Mouse (Mus musculus) right cerebral cortex, postnatal 25 days (tissue): ENCODE data around the gene Rabgap1l.
"Not testable (repeated sequence)": the region's sequence is repeated elsewhere in the genome, so short reads cannot be mapped to it uniquely, and the experiment has no call there.

Experiments
- DNase-seq: peaks from one replicate; pipeline ENCODE4 v3.0.0; 2022

The Rabgap1l gene

DNA sequence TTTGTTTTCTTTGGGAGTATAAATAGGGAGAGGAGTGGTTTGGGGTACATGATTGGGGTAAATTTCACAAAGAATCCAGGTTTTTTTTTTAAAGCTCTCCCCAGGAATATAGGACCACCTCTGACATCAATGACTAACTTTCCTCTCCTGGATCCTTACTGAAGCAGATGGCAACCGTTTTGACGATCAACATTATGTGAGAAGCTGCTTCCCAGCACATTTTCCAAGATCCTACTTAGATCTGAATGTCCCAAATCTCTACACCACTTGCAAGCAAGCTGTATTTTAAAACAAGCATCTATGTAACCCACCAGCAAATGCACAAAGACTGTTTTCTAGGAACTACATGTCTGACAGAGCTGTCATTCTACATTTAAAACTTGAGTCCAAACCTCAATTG, 311.4 kb downstream of the Rabgap1l start:
- no peak for DNase-seq

DNA sequence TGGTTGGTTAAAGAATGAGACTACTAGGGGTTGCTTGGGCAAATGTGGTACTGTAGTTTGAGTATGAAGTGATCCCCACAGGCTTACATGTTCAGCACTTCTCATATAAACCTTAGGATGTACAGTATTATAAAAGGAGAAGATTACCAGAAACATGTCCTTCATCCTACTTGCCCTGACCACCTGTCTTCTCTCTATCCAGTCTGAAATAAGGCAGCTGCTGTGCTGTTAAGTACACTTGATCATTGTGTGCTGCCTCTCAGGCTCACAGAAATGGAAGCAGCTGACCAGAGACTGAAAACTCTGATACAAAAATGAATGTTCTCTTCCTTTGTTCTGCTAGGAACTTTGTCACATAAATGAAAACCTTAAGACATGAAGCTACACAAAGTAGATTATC, 325.6 kb downstream of the Rabgap1l start:
- DNase-seq = no peak

DNA sequence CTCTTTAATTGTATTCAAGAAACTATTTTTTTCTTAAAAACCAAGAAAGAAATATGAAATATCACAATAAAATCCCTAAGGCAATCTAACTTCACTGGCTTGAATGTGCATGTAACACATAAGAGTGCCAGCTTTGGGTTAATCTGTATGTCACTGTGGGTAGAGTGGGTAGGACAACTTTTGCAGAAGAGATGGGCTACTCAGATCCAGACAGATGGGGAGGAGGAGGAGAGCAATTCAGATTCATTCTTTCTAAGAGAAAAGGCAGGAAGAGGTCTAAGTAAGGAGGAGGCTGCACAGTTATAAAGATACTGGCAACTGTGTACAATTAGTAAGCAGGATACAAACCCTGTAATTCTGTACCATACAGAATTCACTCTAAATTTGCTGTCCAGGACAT, 327.8 kb downstream of the Rabgap1l start:
- no peak for DNase-seq

DNA sequence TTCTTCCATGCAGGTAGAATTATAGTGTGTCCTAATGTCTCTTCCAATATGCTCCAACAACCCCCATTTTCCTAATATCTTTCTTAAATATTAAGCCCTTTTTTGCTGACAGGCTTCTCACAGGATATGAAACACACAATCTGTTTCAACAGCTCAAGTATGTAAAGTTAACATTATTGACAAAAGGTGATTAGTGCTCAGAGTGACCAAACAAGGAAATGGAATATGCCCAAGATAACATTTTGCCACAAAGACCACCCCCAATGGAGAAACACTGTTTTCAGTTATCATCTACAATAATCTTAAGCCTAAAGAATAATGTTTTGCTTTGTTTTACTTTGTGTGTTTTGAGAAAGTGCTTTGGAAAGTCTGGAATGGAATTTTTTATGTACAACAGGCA, 328.9 kb downstream of the Rabgap1l start:
- DNase-seq = no peak

DNA sequence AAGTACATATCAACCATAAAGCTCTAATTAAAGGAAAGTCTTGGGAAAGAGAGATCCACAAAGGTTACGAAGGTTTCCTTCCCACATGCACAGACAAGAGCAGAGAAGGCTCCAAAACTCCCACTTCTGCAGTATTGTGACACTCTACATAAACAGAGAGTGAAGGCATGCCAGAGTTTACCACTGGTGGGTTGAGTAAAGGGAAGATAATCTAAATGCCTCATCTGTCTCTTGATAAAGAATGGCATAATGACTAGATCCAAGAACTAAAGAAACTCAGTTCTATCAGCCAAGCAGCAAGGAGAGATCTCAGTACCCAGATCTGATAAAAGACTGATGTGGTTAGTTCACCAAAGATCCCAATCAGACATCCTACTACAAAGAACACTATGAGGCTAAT, 332.7 kb downstream of the Rabgap1l start:
- DNase-seq = no peak

DNA sequence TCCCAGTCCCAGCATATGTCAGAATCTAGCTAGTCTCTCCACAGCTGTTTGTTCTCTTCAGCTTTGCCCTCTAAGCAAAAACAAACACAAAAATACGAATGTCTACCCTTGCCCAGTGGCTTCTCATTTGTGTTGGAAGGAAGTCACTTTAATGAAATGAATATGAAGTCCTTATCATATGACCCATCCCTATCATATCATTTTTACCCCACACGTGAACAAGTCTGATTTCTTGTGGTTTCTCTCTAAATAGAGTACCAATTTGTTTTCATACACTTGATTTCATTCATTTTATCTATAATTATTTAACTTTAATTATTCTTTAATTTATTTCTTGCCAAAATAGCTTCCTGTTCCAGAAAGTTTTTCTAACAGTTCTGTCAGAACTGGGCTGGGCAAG, 341.3 kb downstream of the Rabgap1l start:
- DNase-seq = no peak

DNA sequence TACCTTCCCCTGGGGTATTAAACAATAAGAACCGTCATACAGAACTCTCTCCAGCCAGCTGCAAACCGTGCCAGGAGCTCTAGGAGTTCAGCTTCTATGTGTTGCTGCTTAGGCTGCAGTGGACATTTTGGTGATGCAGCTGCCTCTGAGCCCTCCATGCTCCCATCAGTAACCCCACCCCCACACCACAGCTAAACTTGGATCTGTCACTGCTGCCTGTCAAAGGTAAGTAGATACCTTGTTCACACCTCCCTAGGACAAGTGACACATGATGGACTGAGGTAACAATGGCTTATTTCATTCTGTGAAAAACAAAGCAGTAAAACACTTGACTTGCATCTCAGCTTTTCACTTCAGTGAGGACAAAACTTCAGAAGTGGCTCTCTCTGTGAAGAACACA, 344.3 kb downstream of the Rabgap1l start:
- no peak for DNase-seq

DNA sequence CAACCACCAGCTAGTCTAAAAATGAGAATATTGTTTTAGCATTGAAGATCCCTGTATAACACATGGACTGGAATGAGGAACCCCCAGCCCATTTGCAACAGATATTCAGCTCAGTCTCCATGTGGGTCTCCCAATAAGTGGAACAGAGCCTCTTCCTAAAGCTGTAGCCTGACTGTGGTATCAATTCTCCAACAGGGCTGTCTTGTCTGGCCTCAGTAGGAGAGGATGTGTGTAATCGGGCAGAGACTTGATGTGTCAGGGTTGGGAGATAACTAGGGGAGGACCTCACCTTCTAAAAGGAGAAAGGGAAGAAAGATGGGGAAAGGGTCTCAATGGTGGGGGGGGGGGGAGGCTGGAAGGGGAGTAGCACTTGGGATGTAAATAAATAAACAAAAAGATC, 346.2 kb downstream of the Rabgap1l start:
- no peak for DNase-seq

DNA sequence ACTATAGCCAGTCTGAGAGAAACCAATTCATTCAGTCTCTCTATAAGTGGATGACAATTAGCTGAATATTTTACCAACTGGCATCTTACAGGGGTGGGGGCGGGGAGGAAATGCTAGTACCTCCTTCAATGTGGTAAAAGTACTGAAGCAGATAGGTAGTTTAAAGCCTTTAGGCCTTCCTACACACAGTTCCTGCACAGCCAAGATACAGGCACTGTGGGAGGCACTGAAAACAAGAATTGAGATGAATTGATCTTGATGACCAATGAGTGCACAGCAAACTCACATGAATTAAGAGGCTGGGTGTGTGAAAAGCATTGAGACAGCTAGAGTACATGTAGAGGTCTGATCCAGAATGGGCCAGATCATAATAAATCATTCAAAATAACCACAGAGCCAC, 349.5 kb downstream of the Rabgap1l start:
- DNase-seq = no peak

DNA sequence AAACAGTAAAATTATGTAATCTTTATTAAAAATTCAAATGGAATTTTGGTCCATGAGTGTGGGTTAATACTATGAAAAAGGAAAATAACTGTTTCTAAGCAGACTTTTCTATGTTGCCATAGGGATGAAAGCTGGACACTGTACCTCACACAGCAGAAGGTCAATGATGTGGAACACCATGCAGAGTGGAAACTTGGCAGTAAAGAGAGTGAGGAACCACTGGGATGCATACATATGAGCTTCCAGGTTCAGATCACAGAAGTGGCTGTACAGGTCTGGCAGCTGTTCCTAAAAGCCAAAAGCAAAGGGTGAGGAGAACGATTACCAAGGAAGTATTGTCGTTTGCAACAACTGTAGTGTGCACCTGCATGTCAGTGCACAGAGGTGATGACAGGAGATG, 351.3 kb downstream of the Rabgap1l start:
- no peak for DNase-seq

DNA sequence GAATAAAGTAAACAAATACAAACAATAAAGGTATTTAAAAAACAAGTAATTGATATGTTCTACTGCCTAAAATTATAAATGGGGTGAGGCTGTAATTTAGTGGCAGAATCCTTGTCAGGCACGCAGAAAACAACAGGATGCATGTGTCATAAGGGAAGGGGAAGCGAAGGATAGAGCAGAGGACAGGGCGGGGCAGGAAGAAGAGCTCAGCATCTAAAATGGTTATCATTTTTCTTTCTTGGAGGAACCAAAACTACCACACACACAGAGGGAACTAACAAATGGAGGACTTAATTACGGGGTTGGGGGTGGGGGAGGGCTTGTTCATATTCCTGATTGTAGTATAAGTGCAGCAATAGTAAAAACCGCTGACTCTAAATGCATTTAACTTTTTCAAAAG, 351.9 kb downstream of the Rabgap1l start:
- no peak for DNase-seq

DNA sequence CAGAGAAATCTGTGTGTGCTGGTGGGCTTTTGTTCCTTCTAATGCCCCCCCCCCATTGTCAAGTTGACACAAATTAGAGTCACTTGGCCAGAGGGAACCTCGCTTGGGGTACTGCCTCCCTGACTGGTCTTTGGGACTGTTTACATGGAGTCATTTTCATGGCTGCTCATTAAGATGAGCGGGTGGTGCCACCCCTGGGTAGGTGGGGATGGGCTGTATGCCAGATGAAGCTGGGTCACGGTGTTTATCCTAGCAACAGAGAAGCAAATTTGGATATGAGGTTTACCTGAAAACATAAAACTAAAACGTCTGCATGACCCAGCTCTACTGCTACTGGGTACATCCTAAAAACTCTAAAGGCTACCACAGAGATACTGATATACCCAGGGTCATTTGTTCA, 354.2 kb downstream of the Rabgap1l start:
- DNase-seq = no peak

DNA sequence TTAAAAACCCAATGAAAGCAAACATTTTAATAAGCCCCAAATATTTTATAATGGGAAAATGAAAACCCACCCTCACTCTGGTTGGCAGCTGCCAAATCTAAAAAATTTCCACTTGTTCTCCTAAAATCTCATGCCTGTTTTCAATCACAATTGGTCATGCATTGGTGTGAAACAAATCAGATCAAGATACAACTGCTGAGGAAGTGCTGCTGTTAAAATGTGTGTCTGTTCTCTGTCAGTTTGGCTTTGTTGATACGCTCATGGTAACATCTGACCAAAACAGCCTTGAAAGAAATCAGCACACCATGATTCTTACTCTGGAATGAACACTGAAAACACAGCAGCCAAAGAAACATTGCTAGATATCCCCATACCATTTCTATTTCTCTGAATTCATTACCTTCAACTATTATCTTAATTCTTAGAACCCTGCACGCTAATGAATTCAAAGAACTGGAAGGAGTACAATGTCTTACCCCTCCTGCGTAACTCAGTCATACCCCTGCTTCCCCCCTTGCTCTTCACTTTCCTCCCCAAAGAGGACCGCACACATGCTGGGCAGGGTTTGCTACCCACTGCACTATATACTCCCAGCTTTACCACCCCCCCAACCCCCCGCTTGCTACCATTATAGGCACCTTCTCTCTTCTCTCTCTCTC, 375.7 kb downstream of the Rabgap1l start:
- no peak for DNase-seq

DNA sequence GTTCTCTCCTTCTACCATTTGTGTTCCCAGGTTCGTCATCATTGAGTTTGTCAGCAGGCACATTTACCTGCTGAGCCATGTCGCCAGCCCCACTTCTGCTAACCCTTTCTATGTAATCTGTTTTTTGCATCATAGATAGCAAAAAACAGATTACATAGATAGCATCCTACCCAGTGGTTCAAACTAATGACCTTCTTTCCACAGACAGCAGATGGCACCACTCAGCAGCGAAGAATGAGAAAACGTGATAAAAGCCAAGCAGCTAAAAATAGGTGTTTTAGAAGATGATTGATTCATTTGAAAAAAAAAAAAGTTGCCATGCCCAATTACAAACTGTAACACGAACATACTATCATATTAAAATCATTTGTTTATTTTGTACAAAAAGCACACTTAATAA, 382.2 kb downstream of the Rabgap1l start:
- DNase-seq = no peak

DNA sequence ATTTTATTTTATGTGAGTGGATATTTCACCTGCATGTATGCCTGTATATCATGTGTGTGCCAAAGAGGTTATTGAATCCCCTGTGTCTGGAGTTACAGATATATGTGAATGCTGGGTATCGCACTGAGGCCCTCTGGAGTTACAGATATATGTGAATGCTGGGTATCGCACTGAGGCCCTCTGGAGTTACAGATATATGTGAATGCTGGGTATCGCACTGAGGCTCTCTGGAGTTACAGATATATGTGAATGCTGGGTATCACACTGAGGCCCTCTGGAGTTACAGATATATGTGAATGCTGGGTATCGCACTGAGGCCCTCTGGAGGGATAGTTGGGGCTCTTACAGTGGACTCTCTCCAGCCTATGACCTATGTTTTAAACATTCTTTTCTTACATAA, 383.3 kb downstream of the Rabgap1l start:
- DNase-seq = not testable (repeated sequence)

DNA sequence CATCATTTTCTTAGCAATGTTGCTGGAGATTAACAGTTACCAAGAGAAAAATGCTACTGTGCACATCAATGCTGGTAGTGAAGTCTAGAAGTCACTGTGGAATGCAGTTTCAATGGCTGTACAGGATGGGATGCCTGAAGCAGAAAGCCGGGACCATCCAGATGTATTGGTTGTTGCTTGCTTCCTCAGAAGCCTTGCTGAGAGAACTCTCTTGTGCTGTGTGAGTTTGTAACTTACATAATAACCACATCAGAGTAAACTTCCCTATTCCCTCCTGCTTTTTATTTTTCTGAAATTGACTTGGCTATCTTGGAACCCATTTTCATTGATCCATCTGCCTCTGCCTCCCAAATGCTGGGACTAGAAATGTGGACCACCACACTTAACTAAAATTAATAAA, 383.9 kb downstream of the Rabgap1l start:
- no peak for DNase-seq

DNA sequence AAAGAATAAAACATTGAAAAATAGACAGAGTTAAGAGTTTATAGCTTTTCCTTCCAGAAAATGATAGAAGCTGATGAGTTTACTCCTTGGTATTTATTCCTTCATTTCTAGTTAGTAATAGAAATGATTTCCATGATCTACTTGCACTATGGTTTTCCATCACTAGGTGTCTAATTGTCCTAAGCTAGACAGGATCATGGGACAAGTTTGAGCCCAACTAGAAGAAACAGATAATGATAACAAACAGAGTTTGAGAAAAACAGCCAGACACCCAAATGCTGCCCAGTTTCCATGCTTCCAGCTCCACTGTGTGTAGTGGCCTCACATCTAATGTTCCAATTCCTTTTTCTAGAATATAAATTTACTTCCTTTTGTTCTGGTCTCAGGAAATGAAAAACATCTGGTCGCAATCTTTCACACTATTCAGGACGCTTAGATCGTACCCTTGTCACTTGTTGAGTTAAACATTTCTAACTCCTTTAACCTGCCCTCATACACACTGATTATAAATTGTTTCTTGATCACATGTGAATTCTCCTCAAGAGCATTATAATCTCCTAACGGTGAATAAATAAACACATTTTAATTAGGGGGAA, 384.6 kb downstream of the Rabgap1l start:
- DNase-seq = no peak

DNA sequence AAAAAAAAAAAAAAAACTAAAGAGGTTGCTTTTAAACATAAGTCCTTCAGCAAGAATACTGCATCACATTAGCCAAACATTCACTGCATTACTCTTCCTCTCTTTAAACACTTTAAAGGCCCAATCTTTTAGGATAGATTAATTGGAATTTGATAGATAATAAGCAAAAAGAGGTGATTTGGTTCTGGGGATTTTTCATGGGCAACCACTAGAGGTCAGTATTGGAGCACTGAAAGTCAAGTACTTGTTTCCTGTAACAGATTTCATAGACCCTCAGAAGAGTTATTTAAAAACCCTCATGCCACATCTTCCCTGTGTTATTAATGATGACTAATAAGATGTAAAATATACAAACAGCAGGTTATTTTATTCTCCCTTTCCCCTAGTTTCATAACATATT, 393.6 kb downstream of the Rabgap1l start:
- DNase-seq = no peak

DNA sequence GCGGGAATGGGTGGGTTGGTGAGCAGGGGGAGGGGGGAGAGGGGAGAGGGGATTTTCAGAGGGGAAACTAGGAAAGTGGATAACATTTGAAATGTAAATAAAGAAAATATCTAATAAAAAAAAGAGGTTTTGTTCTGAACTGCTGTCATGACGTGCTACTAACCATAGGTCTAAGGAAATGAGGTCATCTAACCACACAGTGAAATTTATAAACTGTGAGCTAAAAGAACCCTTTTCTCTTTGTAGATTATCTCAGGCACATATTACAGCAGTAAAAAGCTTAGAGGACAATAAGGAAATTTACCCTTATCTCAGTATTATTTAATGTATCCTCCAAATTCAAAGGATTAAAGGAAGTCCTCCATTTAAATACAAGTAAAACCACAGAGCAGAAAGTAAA, 396.0 kb downstream of the Rabgap1l start:
- DNase-seq = no peak

DNA sequence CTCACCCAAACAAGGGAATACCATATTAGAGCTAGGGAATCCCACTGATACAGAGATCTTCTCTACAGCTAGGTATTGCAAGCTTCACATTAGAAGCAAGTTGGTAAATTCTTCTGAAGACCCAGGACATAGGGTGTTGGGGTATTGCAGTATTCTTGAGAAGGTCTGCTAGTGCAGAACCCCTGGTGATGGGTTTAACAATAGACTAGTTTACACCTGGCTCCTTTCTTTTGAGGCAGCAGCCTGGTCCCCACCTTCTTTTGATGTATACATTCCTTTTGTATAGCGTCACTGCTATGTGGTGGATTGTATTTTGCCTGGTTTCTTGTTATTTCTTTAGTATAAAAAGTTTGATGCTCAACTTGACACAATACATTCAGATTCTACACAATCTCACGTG, 405.6 kb downstream of the Rabgap1l start:
- no peak for DNase-seq

DNA sequence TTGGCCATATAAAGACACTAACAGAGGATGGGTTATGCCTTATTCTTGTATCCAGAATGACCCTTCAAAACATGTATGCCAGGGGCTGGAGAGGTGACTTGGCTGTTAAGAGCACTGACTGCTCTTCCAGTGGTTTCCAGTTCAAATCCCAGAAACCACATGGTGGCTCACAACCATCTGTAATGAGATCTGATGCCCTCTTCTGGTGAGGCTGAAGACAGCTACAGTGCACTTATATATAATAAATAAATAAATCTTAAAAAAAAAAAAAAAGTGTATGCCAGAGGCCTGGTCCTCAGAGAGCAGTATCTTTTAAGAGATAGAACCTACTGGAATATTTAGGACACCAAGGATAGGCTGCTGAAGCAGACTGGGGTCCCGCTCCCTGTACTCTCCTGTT, 414.6 kb downstream of the Rabgap1l start:
- no peak for DNase-seq

DNA sequence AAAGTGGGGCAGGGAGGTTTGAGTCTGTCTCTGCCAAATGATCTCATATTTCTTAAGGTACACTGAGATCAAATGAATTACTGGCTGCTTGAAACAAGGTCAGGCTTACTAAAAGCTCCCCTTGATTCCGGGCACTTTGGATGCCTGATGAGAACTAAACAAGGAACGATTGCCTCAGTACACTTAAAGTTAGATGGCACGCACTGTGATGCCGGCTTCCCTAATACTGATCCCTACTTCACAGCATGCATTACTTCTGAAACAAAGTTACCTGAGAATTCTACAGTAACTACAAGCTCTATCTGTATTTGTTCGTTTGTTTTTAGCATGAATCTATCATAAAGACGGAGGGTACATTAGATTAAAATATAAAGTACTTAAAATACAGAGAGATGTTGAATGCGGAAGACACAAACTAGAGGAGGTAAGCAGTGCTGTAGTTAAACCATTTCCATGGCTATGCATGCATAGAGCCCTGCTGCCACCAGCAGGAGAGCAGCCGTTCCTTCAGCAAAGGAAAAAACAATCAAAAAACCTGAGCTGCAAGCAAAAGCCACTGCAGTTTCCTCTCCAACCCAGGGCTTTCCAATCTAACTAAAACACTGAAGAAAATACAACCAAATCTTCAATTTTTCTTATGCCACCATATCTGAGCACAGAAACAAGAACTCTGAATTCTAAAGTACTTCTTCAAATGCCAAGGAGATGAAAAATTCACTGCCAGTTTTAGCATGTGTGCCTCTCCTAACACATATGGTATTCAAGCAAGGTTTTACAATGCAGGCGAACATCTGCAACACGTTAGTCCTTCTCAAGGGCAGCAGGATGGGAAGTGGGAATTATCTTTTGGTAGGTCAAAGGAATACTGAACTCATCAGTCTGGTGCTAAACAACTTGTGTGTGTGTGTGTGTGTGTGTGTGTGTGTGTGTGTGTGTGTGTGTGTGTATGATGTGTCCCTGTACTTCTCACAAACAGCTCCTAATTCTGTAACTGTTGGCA, 415.4 kb downstream of the Rabgap1l start:
- DNase-seq = peak; percentile 15

DNA sequence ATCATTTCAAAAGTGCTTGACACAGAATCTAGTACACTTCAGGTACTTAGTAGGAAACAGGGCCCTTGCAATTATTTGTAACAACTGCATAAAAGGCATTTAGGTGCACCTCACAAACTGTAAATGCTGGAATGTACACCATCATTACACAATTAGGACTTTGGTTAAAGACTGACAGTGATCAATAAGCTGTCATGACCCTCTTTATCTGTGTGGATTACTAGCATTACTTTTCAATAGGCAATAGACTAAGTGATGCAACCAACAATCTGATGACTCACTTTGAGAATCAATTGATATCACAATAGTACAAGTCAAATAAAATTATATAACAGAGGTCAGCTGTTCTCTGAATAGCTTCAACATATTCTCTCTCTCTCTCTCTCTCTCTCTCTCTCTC, 418.5 kb downstream of the Rabgap1l start:
- DNase-seq = no peak

DNA sequence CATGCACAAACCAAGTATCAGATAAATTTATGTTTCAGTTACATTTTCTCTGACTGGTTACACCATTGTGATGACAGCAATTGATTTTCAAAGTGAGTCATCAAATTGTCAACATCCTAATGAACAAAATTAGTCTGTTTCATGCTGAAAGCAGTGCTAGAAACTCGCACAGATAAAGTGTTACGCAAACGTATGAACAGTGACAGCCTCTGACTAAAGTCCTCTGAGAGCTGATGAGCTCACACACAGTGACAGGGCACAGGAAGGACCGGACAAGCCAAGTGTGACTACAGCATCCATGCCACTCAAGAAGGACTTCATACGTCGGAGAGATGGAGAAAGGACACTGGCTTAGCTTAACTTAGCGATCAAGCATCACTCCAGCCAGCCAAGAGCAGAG, 419.7 kb downstream of the Rabgap1l start:
- no peak for DNase-seq
